Mouse (Mus musculus) erythroid progenitor cell, adult 5-6 weeks (primary cell): Measurements from ENCODE around the gene 1700129C05Rik. TPM values are rescaled to one million over a fixed set of nuclear protein-coding genes. Genes with fewer than 3 reads are reported as not detected.

Experiments
- ATAC-seq: replicated peaks from 2 replicates; pipeline ENCODE4 v1.8.0; 2016; ENCODE audit warnings: moderate number of reproducible peaks, mild to moderate bottlenecking, moderate TSS enrichment, inconsistent platforms; ENCODE audit not compliant: poor library complexity, low FRiP score, severe bottlenecking
- total RNA-seq, 2 experiments: library from RNA; stranded (forward) in 1 of 2; stranded (reverse) in 1 of 2; fragments of 150-400 nt in 1 of 2; fragments of 186-747, 209-891 nt in 1 of 2; gene quantifications; 2 replicates each; pipeline versions ENCODE4 v1.2.3 to v1.2.4; 2015 to 2017; ENCODE audit warnings: low replicate concordance in 2 of 2

1700129C05Rik gene
- total RNA-seq (2015; ENCODE audit: low replicate concordance) (not detected in 2 replicates), total RNA-seq (2017; ENCODE audit: low replicate concordance) (not detected in 2 replicates)

DNA sequence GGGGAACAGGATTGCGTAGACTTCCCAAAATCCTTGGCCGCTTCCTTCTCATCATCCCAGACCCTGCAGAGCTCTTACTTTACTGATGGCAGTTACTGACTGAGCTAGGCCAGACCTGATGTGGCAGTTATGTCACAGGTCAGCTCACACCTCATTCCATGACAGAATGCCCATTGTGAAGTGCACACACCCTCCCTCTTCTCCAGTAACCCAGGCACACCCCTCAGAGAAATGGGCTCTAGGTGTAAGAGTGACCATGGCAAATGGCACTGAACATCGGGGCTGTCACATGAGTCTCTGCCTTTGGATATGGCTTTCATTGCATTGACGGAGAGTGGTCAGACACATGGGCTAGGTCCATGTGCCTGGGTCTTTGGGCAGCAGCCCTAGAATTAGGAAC is at the start of gene 1700129C05Rik:
Gene 1700129C05Rik, minus strand, starts transcription at position 101 of the 400 bp plus-strand sequence.
- no peak; the same call in 1 of the 2 replicates for ATAC-seq

GRCm38 (mm10) chr14:59186121-59186520 is 43.4 kb upstream of the 1700129C05Rik start:
- ATAC-seq: no peak

- no peak for ATAC-seq
Observed at GRCm38 (mm10) chr14:59185514-59185913, 42.8 kb upstream of the 1700129C05Rik start.

DNA sequence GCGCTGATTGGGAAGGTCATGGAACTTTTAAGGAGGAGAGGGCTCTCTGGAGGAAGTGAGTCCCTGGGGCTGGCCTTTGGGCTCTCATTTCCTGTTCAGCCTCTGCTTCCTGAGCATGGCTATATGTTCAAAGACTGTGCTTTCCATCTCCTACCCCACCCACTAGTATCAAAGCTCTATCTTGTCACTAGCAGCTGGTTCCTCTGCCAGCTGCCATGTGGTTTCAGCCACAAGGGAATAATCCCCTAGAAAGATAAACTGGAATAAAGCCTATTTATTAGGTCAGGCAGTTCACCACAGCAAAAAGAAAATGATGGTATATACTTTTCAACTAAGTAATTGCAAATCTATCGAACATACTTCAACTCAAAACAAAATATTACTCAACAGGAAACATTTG is 40.0 kb upstream of the 1700129C05Rik start:
- no peak for ATAC-seq

DNA sequence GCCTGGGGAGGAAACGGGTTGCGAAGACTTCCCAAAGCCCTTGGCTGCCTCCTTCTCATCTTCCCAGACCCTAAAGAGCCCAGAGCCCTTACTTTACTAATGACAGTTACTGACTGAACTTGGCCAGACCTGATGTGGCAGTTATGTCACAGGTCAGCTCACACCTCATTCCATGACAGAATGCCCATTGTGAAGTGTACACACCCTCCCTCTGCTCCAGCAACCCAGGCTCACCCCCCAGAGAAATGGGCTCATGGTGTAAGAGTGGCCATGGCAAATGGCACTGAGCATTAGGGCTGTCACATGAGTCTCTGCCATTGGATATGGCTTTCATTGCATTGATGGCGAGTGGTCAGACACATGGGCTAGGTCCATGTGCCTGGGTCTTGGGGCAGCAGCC is 36.0 kb upstream of the 1700129C05Rik start, which contains the start of gene Gm5142:
Gene Gm5142, minus strand, starts transcription at position 101 of the 400 bp plus-strand sequence.
- no peak for ATAC-seq

- ATAC-seq: no peak
Observed at GRCm38 (mm10) chr14:59157016-59157698, 14.5 kb upstream of the 1700129C05Rik start.

- ATAC-seq: no peak
Observed at GRCm38 (mm10) chr14:59155589-59155988, 12.9 kb upstream of the 1700129C05Rik start.

- no peak for ATAC-seq
Observed at GRCm38 (mm10) chr14:59114281-59114680, 28.4 kb downstream of the 1700129C05Rik start.

DNA sequence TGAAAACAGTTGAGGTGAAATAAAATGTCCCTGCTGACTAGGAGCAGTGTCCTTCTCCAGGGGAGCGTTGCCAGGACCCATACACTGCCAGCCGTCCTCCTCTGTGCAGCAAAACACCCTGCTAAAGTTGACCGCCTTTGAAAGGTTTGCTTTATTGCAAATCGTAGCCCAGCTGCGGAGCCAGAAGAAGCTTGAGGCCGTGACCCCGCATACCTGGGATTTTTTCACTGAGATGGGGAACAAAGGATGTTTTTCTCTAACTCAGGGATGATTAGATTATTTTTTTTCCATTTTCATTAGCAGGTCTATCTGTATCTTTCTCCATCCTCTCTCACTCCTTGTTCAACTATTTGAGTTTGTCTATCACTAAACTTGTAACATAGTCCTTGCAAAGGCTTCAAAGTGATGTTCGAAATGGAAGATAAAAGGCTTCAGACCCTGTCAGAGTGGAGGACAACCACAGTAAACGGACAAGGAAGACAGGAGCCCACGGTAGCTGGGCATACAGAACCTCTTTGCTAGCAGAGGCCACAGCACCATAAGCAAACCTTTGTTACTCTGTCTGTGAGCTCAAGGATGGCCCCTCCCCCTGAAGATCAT is 38.6 kb downstream of the 1700129C05Rik start:
- no peak for ATAC-seq

DNA sequence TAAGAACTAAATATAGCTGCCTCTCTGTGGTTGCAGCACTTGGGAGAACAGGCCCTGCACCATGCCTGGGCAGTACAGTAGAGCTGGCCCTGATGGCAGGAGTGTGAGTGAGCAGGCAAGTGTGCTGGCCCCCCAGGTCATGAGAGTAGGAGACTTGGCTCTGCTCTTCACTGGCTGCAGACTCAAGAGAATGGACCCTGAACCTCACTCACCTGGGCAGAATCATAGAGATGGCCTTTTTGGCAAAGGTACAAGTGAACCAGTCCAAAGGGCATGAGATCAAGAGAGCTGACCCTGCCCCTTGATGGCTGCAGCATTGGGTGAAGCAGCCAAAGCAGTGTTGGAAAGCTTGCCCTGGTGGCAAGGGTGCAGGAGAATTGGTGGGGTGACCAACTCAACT is 49.1 kb downstream of the 1700129C05Rik start:
- ATAC-seq: no peak

DNA sequence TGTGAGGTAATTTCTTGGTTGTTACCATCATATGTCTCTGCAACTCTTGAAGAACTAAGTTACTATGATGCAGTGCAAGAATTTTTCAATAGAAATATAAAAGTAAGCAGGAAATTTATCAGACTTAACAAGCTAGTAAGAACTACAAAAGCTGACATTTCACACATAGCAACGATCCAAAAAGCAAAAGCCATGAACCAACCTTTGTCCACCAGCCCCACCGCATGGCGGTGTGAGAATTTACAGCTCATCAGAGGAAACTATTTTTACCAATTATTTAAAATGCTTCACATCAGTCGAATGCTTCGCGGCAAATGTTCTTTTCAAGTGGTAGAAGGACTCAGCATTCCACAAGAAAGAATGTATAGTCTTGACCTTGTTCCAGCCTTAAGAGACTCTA is 58.3 kb downstream of the 1700129C05Rik start:
- no peak for ATAC-seq

Other genes with a start within 250 kb of the 1700129C05Rik start
- gene Gm5142, start 35.9 kb upstream of the 1700129C05Rik start, total RNA-seq (2015; ENCODE audit: low replicate concordance): not detected in 2 replicates
- gene Gm5142, start 35.9 kb upstream of the 1700129C05Rik start, total RNA-seq (2017; ENCODE audit: low replicate concordance): not detected in 2 replicates
- gene Rcbtb1, start 58.3 kb upstream of the 1700129C05Rik start, total RNA-seq (2015; ENCODE audit: low replicate concordance): 9.7 and 13.0 TPM in 2 replicates
- 7.6 and 10.8 TPM in 2 replicates for gene Rcbtb1, start 58.3 kb upstream of the 1700129C05Rik start, total RNA-seq (2017; ENCODE audit: low replicate concordance)
- gene Gm6904, start 117.3 kb upstream of the 1700129C05Rik start, total RNA-seq (2015; ENCODE audit: low replicate concordance): not detected in 2 replicates
- gene Gm6904, start 117.3 kb upstream of the 1700129C05Rik start, total RNA-seq (2017; ENCODE audit: low replicate concordance): 3.0 TPM in 1 of 2 replicates, not detected in the other
- 6.5 TPM in 1 of 2 replicates, not detected in the other for gene Phf11a, start 154.6 kb upstream of the 1700129C05Rik start, total RNA-seq (2015; ENCODE audit: low replicate concordance)
- not detected in 2 replicates for gene Phf11a, start 154.6 kb upstream of the 1700129C05Rik start, total RNA-seq (2017; ENCODE audit: low replicate concordance)
- gene Phf11b, start 198.5 kb upstream of the 1700129C05Rik start, total RNA-seq (2015; ENCODE audit: low replicate concordance): 5.0 and 10.5 TPM in 2 replicates
- gene Phf11b, start 198.5 kb upstream of the 1700129C05Rik start, total RNA-seq (2017; ENCODE audit: low replicate concordance): 2.6 and 3.9 TPM in 2 replicates
- 3.2 TPM in 1 of 2 replicates, not detected in the other for gene Phf11d, start 222.6 kb upstream of the 1700129C05Rik start, total RNA-seq (2015; ENCODE audit: low replicate concordance)
- gene Phf11d, start 222.6 kb upstream of the 1700129C05Rik start, total RNA-seq (2017; ENCODE audit: low replicate concordance): 2.7 and 3.1 TPM in 2 replicates